Mouse (Mus musculus) limb, embryonic 10.5 days (tissue): Measurements from ENCODE around the gene Acer1. TPM values are rescaled to one million over a fixed set of nuclear protein-coding genes. Genes with fewer than 3 reads are reported as not detected.
"Not testable (repeated sequence)": the region's sequence is repeated elsewhere in the genome, so short reads cannot be mapped to it uniquely, and the experiment has no call there.

ENCODE experiments used
- DNase-seq: peaks from one replicate; pipeline ENCODE4 v3.0.0-alpha.2; 2017; ENCODE audit warnings: low spot score
- H3K27ac ChIP-seq: fragments of 300-500 bp; sonication (generic); 2 replicates; pipeline ENCODE4 v1.5.1; 2016; ENCODE audit warnings: mild to moderate bottlenecking
- H3K27me3 ChIP-seq: fragments of 300-500 bp; sonication (generic); 2 replicates; pipeline ENCODE4 v1.6.1; 2016; ENCODE audit warnings: low read depth, mild to moderate bottlenecking; ENCODE audit not compliant: poor library complexity, severe bottlenecking
- H3K36me3 ChIP-seq: fragments of 300-500 bp; sonication (generic); 2 replicates; pipeline ENCODE4 v1.6.1; 2016; ENCODE audit warnings: mild to moderate bottlenecking, moderate library complexity
- H3K4me1 ChIP-seq: fragments of 300-500 bp; sonication (generic); 2 replicates; pipeline ENCODE4 v1.6.1; 2016
- H3K4me3 ChIP-seq: fragments of 300-500 bp; sonication (generic); 2 replicates; pipeline ENCODE4 v1.5.1; 2016; ENCODE audit warnings: mild to moderate bottlenecking, moderate library complexity
- H3K9me3 ChIP-seq: fragments of 300-500 bp; sonication (generic); replicated peaks from 2 replicates; pipeline ENCODE4 v1.6.1; 2016; ENCODE audit warnings: mild to moderate bottlenecking
- WGBS: fragments of 180-500 bp; shearing (Covaris S2); methylation state at CpG from one replicate; pipeline ENCODE4 v1.1.7; 2016; 5-methylcytosine and 5-hydroxymethylcytosine counted together
- polyA plus RNA-seq: library from polyadenylated mRNA; unstranded; fragments of >200 nt; fragmentation: Nextera tagmentation; extraction: Ambion mirVana; gene quantifications from 2 replicates; pipeline ENCODE4 v1.2.1, GENCODE M21; 2016

Gene Acer1
- polyA plus RNA-seq, 1 experiment from 2014 or later: not detected

DNA sequence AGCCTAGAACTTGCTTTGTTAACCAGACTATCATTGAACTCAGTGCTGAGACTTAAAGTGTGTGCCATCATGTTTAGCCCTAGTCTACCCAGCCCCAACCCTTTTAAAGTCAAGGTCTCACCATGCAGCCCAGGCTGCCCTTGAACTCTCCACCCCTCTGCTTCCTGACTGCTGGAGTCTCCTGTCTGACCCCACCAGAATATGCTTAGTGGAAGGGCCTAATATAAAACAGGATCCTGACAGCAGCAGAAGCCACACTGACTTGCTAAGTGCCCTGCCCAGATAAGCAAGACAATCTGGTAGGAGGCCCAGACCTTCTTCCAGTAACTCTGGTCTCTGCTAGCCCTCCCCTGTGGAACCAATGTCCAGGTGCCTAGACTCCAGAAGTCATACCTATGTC is 52.8 kb downstream of the Acer1 start:
- Histone ChIP-seq H3K4me3 (no peak overlapping the region), H3K4me1 (peaks cover 20% of the 10 kb centered on the region), H3K36me3 (peaks cover 92% of the 10 kb centered on the region), H3K9me3 (no peaks in the 10 kb centered on the region), H3K27me3 (no peaks in the 10 kb centered on the region), H3K27ac (no peak overlapping the region)
- no peak for DNase-seq

DNA sequence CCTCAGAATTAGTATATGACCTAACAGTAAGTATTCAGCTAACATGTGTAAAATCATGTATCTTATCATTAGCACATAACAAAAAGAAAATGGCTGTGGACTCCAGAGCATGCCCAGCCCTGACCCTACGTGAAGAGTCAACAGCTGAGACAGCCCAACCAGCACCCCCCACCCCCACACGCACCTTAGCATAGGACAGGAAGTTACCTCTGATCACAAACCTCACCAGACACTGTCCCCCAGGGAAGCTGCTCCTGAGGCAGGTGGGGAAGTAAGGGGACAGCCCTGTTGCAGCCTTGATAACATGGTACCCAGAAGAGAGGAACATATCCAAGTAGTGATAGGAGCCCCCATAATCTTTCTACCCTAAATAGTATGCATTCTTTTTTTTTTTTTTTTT is 55.9 kb downstream of the Acer1 start:
- Histone ChIP-seq H3K4me1 (no peaks in the 10 kb centered on the region), H3K36me3 (peaks cover 97% of the 10 kb centered on the region), H3K27me3 (no peaks in the 10 kb centered on the region), H3K4me3 (no peak overlapping the region), H3K9me3 (no peaks in the 10 kb centered on the region), H3K27ac (no peak overlapping the region)
- WGBS: 95% methylated on average over 2 of the region's 2 CpGs
- DNase-seq: no peak

DNA sequence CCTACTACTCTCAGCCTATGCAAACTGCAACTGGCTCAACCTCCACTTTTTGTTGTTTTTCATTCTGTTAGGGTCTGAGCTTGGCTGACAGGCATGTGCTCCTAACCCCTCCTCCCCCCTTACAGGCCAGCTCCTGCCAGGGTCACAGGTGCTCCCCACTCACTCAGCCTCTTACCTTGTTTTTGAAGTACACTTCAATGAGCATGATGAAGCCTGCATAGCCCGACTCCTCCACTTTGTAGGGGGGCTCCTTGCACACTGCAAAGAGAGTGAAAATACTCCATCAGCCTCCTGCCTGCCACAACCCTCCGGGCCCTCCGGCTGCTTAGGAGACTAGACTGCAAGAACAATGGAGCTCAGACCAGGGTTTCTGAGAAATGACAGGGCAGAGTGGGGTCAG is 62.2 kb downstream of the Acer1 start:
- H3K27me3 ChIP-seq: no peaks in the 10 kb centered on the region
- H3K27ac ChIP-seq: no peak overlapping the region
- H3K9me3 ChIP-seq: no peaks in the 10 kb centered on the region
- WGBS: 95% methylated on average over 3 of the region's 3 CpGs
- H3K4me1 ChIP-seq: no peaks in the 10 kb centered on the region
- peaks cover 97% of the 10 kb centered on the region for H3K36me3 ChIP-seq
- H3K4me3 ChIP-seq: no peak overlapping the region
- no peak for DNase-seq

- Histone ChIP-seq H3K27ac (no peak overlapping the region), H3K4me1 (no peaks in the 10 kb centered on the region), H3K36me3 (peaks cover 97% of the 10 kb centered on the region), H3K4me3 (no peak overlapping the region), H3K9me3 (no peaks in the 10 kb centered on the region), H3K27me3 (no peaks in the 10 kb centered on the region)
- WGBS: 97% methylated on average over 2 of the region's 2 CpGs
- DNase-seq: no peak
Measured at GRCm38 (mm10) chr17:56917166-56917565, 64.8 kb downstream of the Acer1 start.

DNA sequence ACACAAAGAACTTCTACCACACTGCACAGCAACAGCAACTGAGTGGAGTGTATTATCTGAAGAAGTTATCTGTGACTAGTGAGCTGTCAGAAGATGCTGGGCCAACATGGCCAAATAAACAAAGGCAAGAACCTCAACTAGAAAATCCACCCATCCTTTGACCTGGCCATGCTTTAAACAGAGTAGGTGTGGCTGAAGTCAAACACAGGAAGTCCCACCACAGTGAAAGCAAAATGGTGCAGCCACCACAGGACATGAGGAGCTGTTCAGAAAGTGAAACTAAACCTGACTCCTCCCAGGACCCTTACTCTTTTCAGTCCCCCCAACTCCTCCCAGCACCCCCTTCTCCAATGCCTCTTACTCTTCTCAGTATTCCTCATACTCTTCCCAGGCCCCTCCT is 68.5 kb downstream of the Acer1 start:
- Histone ChIP-seq H3K36me3 (peaks cover 97% of the 10 kb centered on the region), H3K4me1 (no peaks in the 10 kb centered on the region), H3K9me3 (no peaks in the 10 kb centered on the region), H3K27ac (no peak overlapping the region), H3K4me3 (no peak overlapping the region), H3K27me3 (no peaks in the 10 kb centered on the region)
- DNase-seq: no peak

DNA sequence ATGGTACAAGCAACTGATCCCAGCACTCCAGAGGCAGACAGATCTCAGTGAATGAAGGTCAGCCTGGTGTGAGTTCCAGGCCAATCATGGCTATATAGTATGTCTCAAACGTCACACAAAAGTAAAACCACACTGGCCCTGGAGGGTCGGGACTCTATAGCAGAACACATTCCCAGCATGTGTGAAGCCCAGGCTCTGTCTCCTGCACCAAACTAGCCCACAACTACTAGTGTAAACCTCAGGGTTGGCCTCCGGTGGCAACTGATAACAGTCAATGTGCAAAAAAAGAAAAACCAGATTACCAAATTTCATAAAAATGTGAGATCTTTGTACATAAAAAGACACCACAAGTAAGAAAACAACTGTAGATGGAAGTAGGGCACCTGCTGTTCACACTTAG is 68.9 kb downstream of the Acer1 start:
- no peaks in the 10 kb centered on the region for H3K27me3 ChIP-seq
- H3K36me3 ChIP-seq: peaks cover 98% of the 10 kb centered on the region
- DNase-seq: no peak
- H3K9me3 ChIP-seq: no peaks in the 10 kb centered on the region
- H3K27ac ChIP-seq: no peak overlapping the region
- H3K4me1 ChIP-seq: no peaks in the 10 kb centered on the region
- over 99% methylated on average over 3 of the region's 3 CpGs for WGBS
- H3K4me3 ChIP-seq: no peak overlapping the region

GRCm38 (mm10) chr17:56909764-56910163 is 72.2 kb downstream of the Acer1 start:
- not testable (repeated sequence) for H3K27ac ChIP-seq, H3K27me3 ChIP-seq, DNase-seq, H3K4me1 ChIP-seq, H3K4me3 ChIP-seq, H3K9me3 ChIP-seq
- H3K36me3 ChIP-seq: peaks cover 100% of the 10 kb centered on the region
- 97% methylated on average over 2 of the region's 2 CpGs for WGBS

DNA sequence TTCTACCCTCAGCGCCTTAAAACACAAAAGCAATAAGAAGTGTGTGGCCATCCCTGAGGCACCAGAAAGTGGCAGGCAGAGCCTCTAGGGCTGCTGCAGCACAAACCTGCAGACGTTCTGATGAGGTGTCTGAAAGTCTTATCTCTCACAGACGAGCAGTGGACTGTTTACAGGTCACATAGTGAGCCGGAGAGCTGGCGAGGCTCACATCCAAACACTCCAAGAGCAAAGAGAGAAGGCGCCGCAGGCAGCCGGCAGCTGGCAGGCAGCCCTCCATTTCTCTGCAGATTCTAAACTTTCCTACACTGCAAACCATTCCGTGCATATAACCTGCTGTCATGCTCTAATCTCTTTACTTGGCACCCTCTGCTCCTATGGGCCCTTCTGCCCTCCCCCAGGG is 74.0 kb downstream of the Acer1 start:
- WGBS: 81% methylated on average over 9 of the region's 9 CpGs
- Histone ChIP-seq H3K9me3 (no peaks in the 10 kb centered on the region), H3K4me1 (no peaks in the 10 kb centered on the region), H3K36me3 (peaks cover 100% of the 10 kb centered on the region), H3K27me3 (no peaks in the 10 kb centered on the region), H3K27ac (no peak overlapping the region), H3K4me3 (no peak overlapping the region)
- no peak for DNase-seq

- 93% methylated on average over 5 of the region's 5 CpGs for WGBS
- Histone ChIP-seq H3K36me3 (peaks cover 100% of the 10 kb centered on the region), H3K9me3 (no peaks in the 10 kb centered on the region), H3K4me3 (no peak overlapping the region), H3K27me3 (no peaks in the 10 kb centered on the region), H3K4me1 (no peaks in the 10 kb centered on the region), H3K27ac (no peak overlapping the region)
- no peak for DNase-seq
Measured at GRCm38 (mm10) chr17:56907096-56907495, 74.8 kb downstream of the Acer1 start.

GRCm38 (mm10) chr17:56906166-56906565 is 75.8 kb downstream of the Acer1 start:
- H3K4me1 ChIP-seq: no peaks in the 10 kb centered on the region
- H3K27me3 ChIP-seq: no peaks in the 10 kb centered on the region
- DNase-seq: no peak
- peaks cover 100% of the 10 kb centered on the region for H3K36me3 ChIP-seq
- no peaks in the 10 kb centered on the region for H3K9me3 ChIP-seq
- WGBS: 91% methylated on average over 3 of the region's 3 CpGs
- no peak overlapping the region for H3K4me3 ChIP-seq
- no peak overlapping the region for H3K27ac ChIP-seq

Other genes with a start within 250 kb of the Acer1 start
- gene Nrtn, start 224.6 kb downstream of the Acer1 start, polyA plus RNA-seq: 10.8 and 12.7 TPM in 2 replicates
- 46.0 and 50.3 TPM in 2 replicates for gene Dus3l, start 217.4 kb downstream of the Acer1 start, polyA plus RNA-seq
- 1.5 and 2.2 TPM in 2 replicates for gene Prr22, start 211.9 kb downstream of the Acer1 start, polyA plus RNA-seq
- 3.2 and 4.5 TPM in 2 replicates for gene Rfx2, start 151.1 kb downstream of the Acer1 start, polyA plus RNA-seq
- gene Acsbg2, start 107.7 kb downstream of the Acer1 start, polyA plus RNA-seq: not detected in 2 replicates
- 0.50 and 0.73 TPM in 2 replicates for gene 1700061G19Rik, start 106.6 kb downstream of the Acer1 start, polyA plus RNA-seq
- gene Mllt1, start 46.7 kb downstream of the Acer1 start, polyA plus RNA-seq: 79.0 and 90.2 TPM in 2 replicates
- 189 and 200 TPM in 2 replicates for gene Clpp, start 8.2 kb upstream of the Acer1 start, polyA plus RNA-seq
- 44.2 and 44.9 TPM in 2 replicates for gene Alkbh7, start 15.2 kb upstream of the Acer1 start, polyA plus RNA-seq
- not detected in 2 replicates for gene Pspn, start 17.9 kb upstream of the Acer1 start, polyA plus RNA-seq
- 76.4 and 80.8 TPM in 2 replicates for gene Gtf2f1, start 29.2 kb upstream of the Acer1 start, polyA plus RNA-seq
- gene Gm17949, start 29.3 kb upstream of the Acer1 start, polyA plus RNA-seq: 0.20 and 0.45 TPM in 2 replicates
- gene Khsrp, start 49.4 kb upstream of the Acer1 start, polyA plus RNA-seq: 47.0 and 48.8 TPM in 2 replicates
- not detected in 2 replicates for gene Slc25a41, start 59.5 kb upstream of the Acer1 start, polyA plus RNA-seq
- 1.9 and 2.7 TPM in 2 replicates for gene Crb3, start 77.0 kb upstream of the Acer1 start, polyA plus RNA-seq
- 2.5 and 3.9 TPM in 2 replicates for gene Slc25a23, start 77.7 kb upstream of the Acer1 start, polyA plus RNA-seq
- 0.66 and 0.97 TPM in 2 replicates for gene Dennd1c, start 96.4 kb upstream of the Acer1 start, polyA plus RNA-seq
- gene Tubb4a, start 105.7 kb upstream of the Acer1 start, polyA plus RNA-seq: 3.3 and 5.4 TPM in 2 replicates
- 7.4 and 7.8 TPM in 2 replicates for gene Tnfsf9, start 123.2 kb upstream of the Acer1 start, polyA plus RNA-seq
- gene Cd70, start 167.7 kb upstream of the Acer1 start, polyA plus RNA-seq: not detected in 2 replicates
- gene Tnfsf14, start 212.1 kb upstream of the Acer1 start, polyA plus RNA-seq: 0.15 TPM in 2 replicates
- gene C3, start 246.0 kb upstream of the Acer1 start, polyA plus RNA-seq: 0.03 and 0.15 TPM in 2 replicates